Mouse (Mus musculus) telencephalon, adult 2 months (tissue): ENCODE data around the gene Slc35b2.

ENCODE experiments used
- DNase-seq: peaks from one replicate; pipeline ENCODE4 v3.0.0-alpha.2; 2011; ENCODE audit warnings: low read depth, low spot score

Slc35b2 gene

GRCm38 (mm10) chr17:45584096-45584896 is 20.6 kb downstream of the Slc35b2 start:
- DNase-seq: no peak

- DNase-seq: no peak
These were observed 21.4 kb downstream of the Slc35b2 start for GRCm38 (mm10) chr17:45584939-45585678.

GRCm38 (mm10) chr17:45585725-45586448 is 22.2 kb downstream of the Slc35b2 start:
- DNase-seq: no peak

GRCm38 (mm10) chr17:45586449-45586837 is 22.8 kb downstream of the Slc35b2 start:
- DNase-seq: no peak

DNA sequence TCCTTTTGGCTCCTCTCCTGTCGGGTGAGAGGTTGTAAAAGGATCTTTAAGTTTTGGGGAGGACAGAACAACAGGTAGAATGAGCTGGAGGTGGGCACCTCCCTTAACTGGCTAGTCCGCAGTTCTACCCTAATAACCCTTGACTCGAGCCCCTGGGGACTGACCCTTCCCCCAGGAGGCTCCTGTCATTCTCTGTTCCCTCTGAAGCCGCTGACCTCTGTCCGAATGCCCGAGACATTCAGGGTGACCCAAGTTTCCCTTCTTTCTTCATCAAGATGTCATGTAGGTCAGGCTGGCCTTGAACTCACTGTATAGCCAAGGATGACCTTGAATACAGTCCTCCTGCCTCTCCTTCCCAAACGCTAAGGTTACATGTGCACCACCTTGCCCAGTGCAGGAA is 24.7 kb downstream of the Slc35b2 start:
- no peak for DNase-seq

- DNase-seq: no peak
These were observed 25.6 kb downstream of the Slc35b2 start for GRCm38 (mm10) chr17:45589236-45589635.

- no peak for DNase-seq
These were observed 26.2 kb downstream of the Slc35b2 start for GRCm38 (mm10) chr17:45589844-45590243.

DNA sequence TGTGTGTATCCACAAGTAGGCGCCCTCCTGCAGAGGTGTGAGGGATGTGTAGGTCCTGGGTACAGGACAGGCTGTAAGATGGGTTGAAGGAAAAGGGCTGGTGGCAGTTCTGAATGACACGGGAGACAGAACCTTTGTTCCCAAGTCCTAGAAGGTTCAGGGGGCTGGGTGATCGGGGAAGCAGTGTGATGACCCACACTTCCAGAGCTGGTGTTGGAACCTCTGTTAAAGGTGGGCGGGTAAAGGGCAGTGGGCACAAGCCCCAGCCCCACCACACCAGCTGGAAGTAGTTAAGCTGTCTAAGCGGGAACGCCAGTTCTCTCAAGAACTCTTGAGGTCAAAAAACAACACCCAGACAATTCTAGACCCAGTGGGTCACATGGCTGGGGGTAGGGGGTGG is 26.7 kb downstream of the Slc35b2 start:
- DNase-seq: no peak

- no peak for DNase-seq
These were observed 28.3 kb downstream of the Slc35b2 start for GRCm38 (mm10) chr17:45591701-45592605.

- DNase-seq: no peak
These were observed 29.1 kb downstream of the Slc35b2 start for GRCm38 (mm10) chr17:45592606-45593431.

DNA sequence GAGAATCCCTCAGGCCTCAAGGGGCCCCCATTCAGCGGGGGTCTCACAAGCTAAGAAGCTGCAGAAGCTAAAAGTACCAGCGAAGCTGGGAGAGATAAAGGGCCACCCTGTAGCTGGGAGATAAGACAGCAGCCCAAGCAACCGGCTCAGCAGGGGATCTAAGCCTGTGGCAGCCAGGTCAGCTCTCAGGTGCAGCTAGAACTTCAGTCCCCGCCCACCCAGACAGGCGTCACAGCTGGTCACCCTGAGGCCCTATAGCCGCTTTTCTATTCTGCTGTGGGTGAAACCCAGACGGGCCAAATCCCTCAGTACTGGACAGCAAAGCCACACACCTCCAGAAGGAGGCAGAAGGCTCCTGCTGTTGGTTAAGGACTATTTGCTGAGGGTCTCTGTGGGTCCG is 29.8 kb downstream of the Slc35b2 start:
- DNase-seq: no peak

DNA sequence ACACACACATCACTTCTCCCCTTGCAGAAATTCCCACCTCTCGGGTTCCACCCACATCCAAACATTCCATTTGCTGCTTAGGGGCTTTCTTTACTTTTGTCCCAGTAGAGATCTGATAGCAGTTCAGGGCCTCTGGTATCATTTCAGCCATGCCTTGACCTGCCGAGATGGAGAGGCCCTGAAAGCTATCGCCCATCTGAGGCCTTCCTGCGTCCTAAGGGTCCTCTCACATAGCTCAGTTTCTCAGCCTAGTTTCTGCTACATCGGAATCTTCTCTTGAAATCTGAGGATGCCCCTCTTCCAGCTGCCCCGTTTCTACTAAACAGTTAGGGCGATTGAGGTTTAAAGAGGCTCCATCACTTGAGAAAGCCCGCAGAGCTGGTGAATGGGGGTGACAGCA is 30.5 kb downstream of the Slc35b2 start:
- no peak for DNase-seq

- DNase-seq: no peak
These were observed 31.4 kb downstream of the Slc35b2 start for GRCm38 (mm10) chr17:45594881-45595735.

- no peak for DNase-seq
These were observed 32.2 kb downstream of the Slc35b2 start for GRCm38 (mm10) chr17:45595736-45596390.

GRCm38 (mm10) chr17:45596631-45597396 is 33.1 kb downstream of the Slc35b2 start:
- DNase-seq: no peak

DNA sequence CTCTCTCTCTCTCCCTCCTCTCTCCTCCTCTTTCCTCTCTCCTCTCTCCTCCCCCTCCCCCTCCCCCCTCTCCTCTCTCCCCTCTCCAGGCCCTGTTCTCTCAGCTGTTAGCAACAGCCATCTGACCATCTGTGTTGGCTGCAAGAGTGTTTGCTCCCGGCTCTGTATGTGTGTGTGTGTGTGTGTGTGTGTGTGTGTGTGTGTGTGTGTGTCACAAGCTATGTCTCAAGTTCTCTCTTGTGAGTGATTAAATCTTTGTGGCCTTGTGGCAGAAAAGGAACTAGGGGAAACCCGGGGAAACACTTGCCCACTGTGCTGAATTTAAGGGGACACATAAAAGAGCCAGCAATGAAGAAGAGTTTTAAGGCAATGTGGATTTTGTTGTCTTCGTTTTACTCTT is 34.1 kb downstream of the Slc35b2 start:
- DNase-seq: no peak

- DNase-seq: no peak
These were observed 34.7 kb downstream of the Slc35b2 start for GRCm38 (mm10) chr17:45598376-45598775.

GRCm38 (mm10) chr17:45598891-45599290 is 35.2 kb downstream of the Slc35b2 start:
- no peak for DNase-seq
